Mouse (Mus musculus) ES-Bruce4 (cell line): ENCODE data around the gene Foxp2. TPM values are rescaled to one million over a fixed set of nuclear protein-coding genes. Genes with fewer than 3 reads are reported as not detected.

ENCODE experiments used
- H3K27ac ChIP-seq: 2 replicates; pipeline ENCODE4 v1.5.1; 2012; ENCODE audit warnings: low read length, inconsistent platforms; ENCODE audit not compliant: insufficient read depth
- H3K27me3 ChIP-seq: 2 replicates; pipeline ENCODE4 v1.6.1; 2012; ENCODE audit warnings: mild to moderate bottlenecking, low read length, inconsistent platforms; ENCODE audit not compliant: control insufficient read depth, poor library complexity, insufficient read depth, severe bottlenecking
- H3K36me3 ChIP-seq: 2 replicates; pipeline ENCODE4 v1.6.1; 2012; ENCODE audit warnings: inconsistent platforms, mild to moderate bottlenecking, low read length, moderate library complexity; ENCODE audit not compliant: control insufficient read depth, poor library complexity, insufficient read depth, severe bottlenecking
- H3K4me1 ChIP-seq: one replicate; pipeline ENCODE4 v1.8.1; 2011; ENCODE audit warnings: low read length; ENCODE audit not compliant: control insufficient read depth, insufficient read depth
- H3K4me3 ChIP-seq: 2 replicates; pipeline ENCODE4 v1.5.1; 2011; ENCODE audit warnings: low read depth, mild to moderate bottlenecking, low read length
- H3K9ac ChIP-seq: 2 replicates; pipeline ENCODE4 v1.6.1; 2012; ENCODE audit warnings: low read depth, mild to moderate bottlenecking, inconsistent platforms; ENCODE audit not compliant: poor library complexity, severe bottlenecking
- H3K9me3 ChIP-seq: replicated peaks from 2 replicates; pipeline ENCODE4 v1.6.1; 2012; ENCODE audit warnings: mild to moderate bottlenecking, low read length, inconsistent platforms; ENCODE audit not compliant: control insufficient read depth, poor library complexity, insufficient read depth, severe bottlenecking
- CTCF ChIP-seq: IDR thresholded peaks from one replicate; pipeline ENCODE4 v1.8.1; 2011; ENCODE audit warnings: low read depth, low read length
- EP300 ChIP-seq: IDR thresholded peaks from 2 replicates; pipeline ENCODE4 v1.6.1; 2011; ENCODE audit warnings: low read depth, low read length; ENCODE audit not compliant: insufficient read depth
- POLR2A ChIP-seq: IDR thresholded peaks from one replicate; pipeline ENCODE4 v1.8.1; 2011; ENCODE audit warnings: low read length; ENCODE audit not compliant: insufficient read depth
- polyA plus RNA-seq: library from polyadenylated mRNA; stranded (reverse); fragments of >200 nt; gene quantifications from 2 replicates; pipeline ENCODE4 v1.2.4, GENCODE M21; 2011; ENCODE audit warnings: low read depth; ENCODE audit not compliant: missing spikeins, insufficient read depth, insufficient read length

Gene Foxp2
- polyA plus RNA-seq, 1 experiment, result 1.3 TPM

DNA sequence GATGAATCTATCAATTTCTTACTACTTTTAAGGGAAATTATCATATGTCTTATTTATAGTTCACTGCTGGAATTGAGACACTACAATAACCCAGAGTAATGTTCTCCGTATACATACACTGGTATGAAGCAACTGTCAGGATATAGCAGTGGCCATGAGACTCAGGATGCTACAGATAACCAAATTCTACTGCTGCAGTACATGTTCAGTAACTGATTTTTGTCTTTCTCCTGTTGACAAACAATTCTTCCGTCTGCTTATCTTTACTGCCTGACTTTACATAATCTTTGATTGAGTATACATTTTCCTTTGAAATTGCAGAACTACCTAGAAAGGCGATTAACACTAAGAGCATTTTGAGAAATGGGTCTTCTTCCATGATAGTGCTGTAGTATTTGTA, 127.3 kb downstream of the Foxp2 start:
- H3K36me3 ChIP-seq, result no peaks in the 10 kb centered on the region
- H3K27me3 ChIP-seq, result no peaks in the 10 kb centered on the region
- no peak overlapping the region for H3K4me3 ChIP-seq
- no peak overlapping the region for H3K9ac ChIP-seq
- H3K4me1 ChIP-seq, result no peaks in the 10 kb centered on the region
- no peak overlapping the region for H3K27ac ChIP-seq
- TF ChIP-seq EP300, result no peak
- H3K9me3 ChIP-seq, result no peaks in the 10 kb centered on the region

DNA sequence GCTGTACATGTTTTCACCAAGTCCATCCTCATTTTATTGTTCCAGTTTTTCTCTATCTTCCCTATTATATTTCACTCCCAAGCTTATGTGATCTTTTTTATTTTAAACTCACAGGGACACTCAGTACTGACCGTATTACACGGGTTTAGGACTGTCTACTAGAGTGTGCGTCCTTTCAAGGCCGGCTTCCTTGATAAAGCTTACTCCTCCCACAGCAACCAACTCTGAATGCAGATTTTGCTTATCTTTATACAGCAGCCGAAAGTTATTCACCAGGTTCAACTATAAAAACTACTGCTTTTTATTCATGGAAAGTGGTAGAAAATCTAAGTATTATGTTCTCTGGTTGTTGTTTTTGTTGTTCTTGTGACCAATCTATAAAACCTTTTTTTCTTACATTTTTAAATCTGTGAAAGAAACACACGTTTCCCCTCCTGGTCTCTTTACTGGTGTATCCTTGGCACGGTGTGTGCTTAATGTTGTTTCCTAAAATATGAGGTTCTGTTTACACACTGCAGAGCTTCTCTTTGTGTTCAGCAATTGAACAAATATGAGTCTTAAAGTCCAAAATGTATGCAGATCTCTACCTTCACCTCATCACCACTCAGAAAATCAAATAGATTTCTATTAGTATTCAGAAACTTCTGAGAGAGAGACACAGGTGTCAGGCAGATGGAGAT, 128.4 kb downstream of the Foxp2 start:
- Histone ChIP-seq H3K36me3 (no peaks in the 10 kb centered on the region), H3K27me3 (no peaks in the 10 kb centered on the region), H3K4me3 (no peak overlapping the region), H3K27ac (no peak overlapping the region), H3K9ac (no peak overlapping the region), H3K4me1 (no peaks in the 10 kb centered on the region), H3K9me3 (no peaks in the 10 kb centered on the region)
- TF ChIP-seq CTCF, result no peak
- no peak for TF ChIP-seq POLR2A
- no peak for TF ChIP-seq EP300

DNA sequence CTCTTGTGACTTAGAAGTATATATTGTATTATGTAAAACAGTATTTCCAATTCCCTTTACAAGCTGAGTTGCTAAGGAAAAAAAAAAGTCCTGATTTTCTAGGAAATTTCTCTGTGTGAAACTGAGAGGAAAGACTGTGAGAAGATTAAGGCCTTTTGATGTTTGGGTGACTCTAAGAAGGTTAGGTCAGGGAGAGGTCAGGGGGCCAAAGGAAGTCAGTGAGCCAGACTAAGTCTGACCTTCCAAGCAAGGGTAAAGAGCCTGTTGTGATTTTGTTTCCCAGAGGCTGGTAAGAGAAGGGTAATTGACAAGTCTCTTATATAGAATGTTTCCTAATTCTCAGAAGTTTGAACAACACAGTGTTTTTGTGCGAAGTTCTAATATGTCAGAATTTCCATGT, 162.1 kb downstream of the Foxp2 start:
- Histone ChIP-seq H3K4me1 (no peaks in the 10 kb centered on the region), H3K9ac (no peak overlapping the region), H3K27me3 (no peaks in the 10 kb centered on the region), H3K36me3 (no peaks in the 10 kb centered on the region), H3K9me3 (no peaks in the 10 kb centered on the region), H3K27ac (no peak overlapping the region), H3K4me3 (no peak overlapping the region)
- TF ChIP-seq EP300, result no peak
- TF ChIP-seq CTCF, result no peak
- TF ChIP-seq POLR2A, result no peak

DNA sequence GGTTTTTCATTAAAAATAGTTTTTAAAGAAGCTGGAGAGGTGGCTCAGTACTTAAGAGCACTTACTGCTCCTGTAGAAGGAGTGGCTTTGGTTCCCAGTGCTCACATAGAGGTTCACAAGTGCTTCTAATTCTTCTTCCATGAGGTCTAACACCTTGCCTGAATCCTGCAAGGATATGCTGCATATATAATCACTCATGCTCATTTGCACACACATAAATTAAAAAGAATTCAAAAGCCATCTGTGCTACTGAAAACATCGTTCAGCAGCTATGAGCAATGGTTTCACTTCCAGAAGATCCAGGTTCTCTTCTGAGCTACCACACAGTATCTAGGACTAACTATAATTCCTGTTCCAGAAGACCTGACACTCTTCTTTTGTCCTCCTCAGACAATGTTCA, 200.4 kb downstream of the Foxp2 start:
- Histone ChIP-seq H3K27me3 (no peaks in the 10 kb centered on the region), H3K4me1 (no peaks in the 10 kb centered on the region)

DNA sequence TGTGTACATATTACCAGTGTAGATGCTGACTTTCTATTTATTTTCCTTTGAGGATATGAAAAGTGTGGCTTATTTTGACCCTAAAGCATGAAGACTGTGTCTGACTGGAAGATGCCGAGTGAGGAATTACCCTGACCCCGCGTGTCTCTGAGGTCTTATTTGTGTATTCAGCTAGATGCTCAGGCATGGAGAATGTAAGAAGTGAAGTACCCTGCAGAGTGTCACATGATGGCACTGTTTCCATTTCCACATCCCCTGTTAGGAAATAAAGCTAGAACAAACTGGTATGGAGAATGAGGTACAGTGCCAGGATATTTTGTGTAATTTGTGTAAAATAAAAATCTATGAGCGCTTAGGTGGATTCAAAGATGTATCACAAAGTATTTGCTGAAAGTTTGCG, 219.8 kb downstream of the Foxp2 start:
- Histone ChIP-seq H3K9ac (no peak overlapping the region), H3K36me3 (no peaks in the 10 kb centered on the region), H3K4me3 (no peak overlapping the region), H3K27me3 (no peaks in the 10 kb centered on the region), H3K4me1 (no peaks in the 10 kb centered on the region), H3K27ac (no peak overlapping the region), H3K9me3 (no peaks in the 10 kb centered on the region)
- TF ChIP-seq EP300, result no peak

More for the DNA sequence above, 200.4 kb downstream of the Foxp2 start:
- Histone ChIP-seq H3K9ac (no peak overlapping the region), H3K36me3 (no peaks in the 10 kb centered on the region), H3K27ac (no peak overlapping the region), H3K9me3 (no peaks in the 10 kb centered on the region), H3K4me3 (no peak overlapping the region)
- TF ChIP-seq EP300, result no peak
- no peak for TF ChIP-seq POLR2A
- no peak for TF ChIP-seq CTCF

DNA sequence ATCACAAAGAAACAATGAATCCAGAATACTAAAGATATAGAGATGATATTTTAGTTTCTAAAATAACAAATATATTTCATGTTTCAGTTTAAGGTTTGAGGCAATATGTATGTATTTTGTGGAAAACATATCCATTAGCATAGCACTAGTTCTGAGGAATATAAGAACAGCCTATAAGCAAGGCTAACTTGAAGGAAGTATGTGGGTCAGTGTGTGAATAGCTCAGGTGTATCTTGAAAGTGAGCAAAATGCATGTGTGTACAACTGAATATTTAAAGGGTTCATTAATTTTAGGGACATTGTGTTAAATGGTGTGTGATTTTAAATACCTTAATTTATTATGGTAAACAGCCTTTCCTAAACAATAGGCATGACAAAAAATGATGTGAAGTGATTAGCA, 220.2 kb downstream of the Foxp2 start:
- TF ChIP-seq POLR2A (no peak), CTCF (no peak), EP300 (no peak)
- Histone ChIP-seq H3K27ac (no peak overlapping the region), H3K9ac (no peak overlapping the region), H3K27me3 (no peaks in the 10 kb centered on the region), H3K36me3 (no peaks in the 10 kb centered on the region), H3K9me3 (no peaks in the 10 kb centered on the region), H3K4me1 (no peaks in the 10 kb centered on the region), H3K4me3 (no peak overlapping the region)
